Mouse (Mus musculus): ENCODE results near the gene Phospho1.
A peak's percentile ranks its signal among the peaks of the same experiment; 100 is the strongest.
"Not testable (repeated sequence)": the region's sequence is repeated elsewhere in the genome, so short reads cannot be mapped to it uniquely, and the experiment has no call there.

The Phospho1 gene

GRCm38 (mm10) chr11:95869918-95870470 lies 45.7 kb downstream of the Phospho1 start:
- H3K36me3 ChIP-seq (ENCODE audit: insufficient read depth, low read length), result peaks cover 24% of the 10 kb centered on the region
- H3K9me3 ChIP-seq (ENCODE audit: low read length), result no peaks in the 10 kb centered on the region
- TF ChIP-seq CTCF (conservative IDR thresholded peaks at IDR 0.05; ENCODE audit: low read length) (no peak), NANOG (IDR thresholded peaks at IDR 0.05; ENCODE audit: borderline replicate concordance, low read length) (no peak), POU5F1 (IDR thresholded peaks at IDR 0.05; ENCODE audit: borderline replicate concordance, low read length) (no peak)
- H3K27me3 ChIP-seq (ENCODE audit: insufficient read depth, low read length), result no peaks in the 10 kb centered on the region
- H3K4me3 ChIP-seq (replicated peaks; ENCODE audit: low read length), result no peak overlapping the region
- peaks cover 51% of the 10 kb centered on the region for H3K4me1 ChIP-seq (replicated peaks; ENCODE audit: low read depth, low read length)

GRCm38 (mm10) chr11:95875804-95876203 lies 51.5 kb downstream of the Phospho1 start:
- H3K4me3 ChIP-seq (replicated peaks; ENCODE audit: low read length), result peak overlapping the region; percentile 67
- TF ChIP-seq POU5F1 (IDR thresholded peaks at IDR 0.05; ENCODE audit: borderline replicate concordance, low read length) (no peak; the same call in 1 of the 2 replicates), NANOG (IDR thresholded peaks at IDR 0.05; ENCODE audit: borderline replicate concordance, low read length) (no peak), CTCF (conservative IDR thresholded peaks at IDR 0.05; ENCODE audit: low read length) (no peak)
- H3K9me3 ChIP-seq (ENCODE audit: low read length), result no peaks in the 10 kb centered on the region
- H3K4me1 ChIP-seq (replicated peaks; ENCODE audit: low read depth, low read length), result peaks cover 18% of the 10 kb centered on the region
- 0 out of 2 replicates have a peak, but pooled peaks cover under 1% of the 10 kb centered on the region for H3K27me3 ChIP-seq (ENCODE audit: insufficient read depth, low read length)
- H3K36me3 ChIP-seq (ENCODE audit: insufficient read depth, low read length), result no peaks in the 10 kb centered on the region

- Histone ChIP-seq H3K4me3 (replicated peaks; ENCODE audit: low read length) (peak overlapping the region; percentile 67), H3K27me3 (ENCODE audit: insufficient read depth, low read length) (0 out of 2 replicates have a peak, but pooled peaks cover 6% of the 10 kb centered on the region), H3K4me1 (replicated peaks; ENCODE audit: low read depth, low read length) (peaks cover 13% of the 10 kb centered on the region), H3K9me3 (ENCODE audit: low read length) (no peaks in the 10 kb centered on the region), H3K36me3 (ENCODE audit: insufficient read depth, low read length) (no peaks in the 10 kb centered on the region)
- TF ChIP-seq NANOG (IDR thresholded peaks at IDR 0.05; ENCODE audit: borderline replicate concordance, low read length), result no peak
- no peak for TF ChIP-seq POU5F1 (IDR thresholded peaks at IDR 0.05; ENCODE audit: borderline replicate concordance, low read length)
- peak; percentile 98 for TF ChIP-seq CTCF (conservative IDR thresholded peaks at IDR 0.05; ENCODE audit: low read length)
Measured at GRCm38 (mm10) chr11:95876296-95876695, 52.0 kb downstream of the Phospho1 start.

- not testable (repeated sequence) for H3K9me3 ChIP-seq (ENCODE audit: low read length); H3K36me3 ChIP-seq (ENCODE audit: insufficient read depth, low read length); H3K4me3 ChIP-seq (replicated peaks; ENCODE audit: low read length); H3K27me3 ChIP-seq (ENCODE audit: insufficient read depth, low read length)
- peaks cover 28% of the 10 kb centered on the region for H3K4me1 ChIP-seq (replicated peaks; ENCODE audit: low read depth, low read length)
Measured at GRCm38 (mm10) chr11:95879861-95880260, 55.6 kb downstream of the Phospho1 start.

Data from E14TG2a.4 (cell line).